Mouse (Mus musculus) fibroblast of lung, adult 2 months (primary cell): Measurements from ENCODE around the gene Asb17.
A peak's percentile ranks its signal among the peaks of the same experiment; 100 is the strongest.
"Not testable (repeated sequence)": the region's sequence is repeated elsewhere in the genome, so short reads cannot be mapped to it uniquely, and the experiment has no call there.

Experiments
- DNase-seq: peaks from one replicate; pipeline ENCODE4 v3.0.0-alpha.2; 2011; ENCODE audit warnings: low read depth

Gene Asb17

GRCm38 (mm10) chr3:153831873-153832653 lies 11.9 kb upstream of the Asb17 start:
- no peak for DNase-seq

- DNase-seq = no peak
Measured at GRCm38 (mm10) chr3:153832654-153832945, 11.4 kb upstream of the Asb17 start.

GRCm38 (mm10) chr3:153834071-153834470 lies 9.9 kb upstream of the Asb17 start:
- DNase-seq = no peak

GRCm38 (mm10) chr3:153835455-153836086 lies 8.4 kb upstream of the Asb17 start:
- DNase-seq = peak; percentile 27

- DNase-seq = no peak
Measured at GRCm38 (mm10) chr3:153836316-153836715, 7.7 kb upstream of the Asb17 start.

- no peak for DNase-seq
Measured at GRCm38 (mm10) chr3:153837593-153837992, 6.4 kb upstream of the Asb17 start.

GRCm38 (mm10) chr3:153844757-153845156 lies 748 bp downstream of the Asb17 start:
- DNase-seq = no peak

- DNase-seq = no peak
Measured at GRCm38 (mm10) chr3:153845500-153845899, 1.5 kb downstream of the Asb17 start.

GRCm38 (mm10) chr3:153846109-153846508 lies 2.1 kb downstream of the Asb17 start:
- no peak for DNase-seq

- DNase-seq = no peak
Measured at GRCm38 (mm10) chr3:153847207-153847733, 3.3 kb downstream of the Asb17 start.

GRCm38 (mm10) chr3:153849368-153850015 lies 5.5 kb downstream of the Asb17 start:
- DNase-seq = no peak

- no peak for DNase-seq
Measured at GRCm38 (mm10) chr3:153850759-153851158, 6.8 kb downstream of the Asb17 start.

- DNase-seq = no peak
Measured at GRCm38 (mm10) chr3:153852266-153852665, 8.3 kb downstream of the Asb17 start.

GRCm38 (mm10) chr3:153858350-153859001 lies 14.5 kb downstream of the Asb17 start:
- no peak for DNase-seq

- not testable (repeated sequence) for DNase-seq
Measured at GRCm38 (mm10) chr3:153860392-153860791, 16.4 kb downstream of the Asb17 start.

- DNase-seq = no peak
Measured at GRCm38 (mm10) chr3:153863816-153864215, 19.8 kb downstream of the Asb17 start.

GRCm38 (mm10) chr3:153864636-153865429 lies 20.8 kb downstream of the Asb17 start:
- DNase-seq = no peak

GRCm38 (mm10) chr3:153867149-153868136 lies 23.4 kb downstream of the Asb17 start:
- DNase-seq = no peak

GRCm38 (mm10) chr3:153871396-153871795 lies 27.4 kb downstream of the Asb17 start:
- no peak for DNase-seq

GRCm38 (mm10) chr3:153886296-153886695 lies 42.3 kb downstream of the Asb17 start:
- no peak for DNase-seq
